Mouse (Mus musculus) gastrocnemius, postnatal 25 days (tissue): ENCODE measurements around the gene Selenom. TPM values are rescaled to one million over a fixed set of nuclear protein-coding genes. Genes with fewer than 3 reads are reported as not detected.

Source experiments
- DNase-seq: peaks from one replicate; pipeline ENCODE4 v3.0.0; 2022
- total RNA-seq, 2 experiments: library from RNA; stranded (reverse); gene quantifications; 1 replicate in 1 of 2; 2 replicates in 1 of 2; pipeline ENCODE4 v1.2.3; 2021

The Selenom gene
- total RNA-seq, 2 experiments from 2014 or later, result 15.1 to 19.6 TPM

DNA sequence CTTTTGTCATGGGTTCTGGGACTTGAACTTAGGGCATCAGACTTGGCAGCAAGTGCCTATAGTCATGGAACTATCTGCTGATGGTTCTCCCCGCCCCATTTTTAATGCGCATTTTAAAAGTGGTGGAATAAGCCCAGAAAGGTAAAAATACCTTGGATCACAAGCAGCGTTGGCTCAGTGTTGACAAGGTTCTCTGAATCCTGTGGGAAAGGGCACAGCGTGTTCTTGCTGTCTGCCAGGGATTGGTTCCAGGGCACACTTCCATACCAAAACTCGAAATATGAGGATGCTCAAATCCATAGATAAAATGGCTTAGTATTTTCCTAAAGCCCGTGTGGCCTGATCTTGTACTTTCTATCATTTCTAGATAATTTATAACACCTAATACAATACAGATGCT, 1.2 kb upstream of the Selenom start:
- DNase-seq, result no peak

DNA sequence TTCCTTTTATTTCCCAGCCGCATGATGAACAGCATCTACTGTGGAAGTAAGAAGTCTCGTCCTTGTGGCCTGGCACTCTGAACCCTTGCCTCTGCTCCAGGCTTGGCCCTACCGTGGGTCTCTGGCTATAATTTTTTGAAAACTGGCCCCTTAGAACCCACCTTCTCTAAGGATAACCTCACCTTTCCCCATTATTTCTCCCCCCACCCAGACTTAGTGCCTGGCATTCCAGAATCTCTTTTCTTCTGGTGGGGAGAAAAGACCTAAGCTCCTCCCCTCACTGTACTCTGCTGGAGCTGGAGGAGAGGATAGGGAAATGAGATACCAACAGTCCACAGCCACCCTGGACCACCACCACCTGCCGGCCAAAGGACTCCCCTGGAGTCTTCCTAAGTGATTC, 732 bp downstream of the Selenom start:
- no peak for DNase-seq

DNA sequence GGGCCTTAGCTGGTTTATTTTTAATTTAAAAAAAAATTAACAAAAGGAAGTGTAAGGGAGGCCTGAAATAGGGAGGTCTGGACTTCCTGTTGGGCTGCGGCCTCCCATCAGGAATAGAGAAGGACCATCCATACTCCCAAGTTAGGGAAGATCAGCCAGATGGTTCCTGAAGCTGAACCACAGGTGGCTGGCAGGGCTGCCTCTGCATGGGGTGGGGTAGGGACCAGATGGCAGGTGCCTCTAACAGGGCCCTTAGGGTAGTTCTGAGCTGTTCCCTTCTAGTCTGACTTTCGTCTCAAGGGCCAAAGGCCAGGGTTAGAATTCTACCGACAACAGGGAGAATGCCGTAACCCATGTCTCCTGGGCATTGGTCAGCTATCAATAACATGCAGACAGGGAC, 1.2 kb downstream of the Selenom start:
- DNase-seq, result no peak

GRCm38 (mm10) chr11:3516121-3516520, 1.6 kb downstream of the Selenom start:
- no peak for DNase-seq

DNA sequence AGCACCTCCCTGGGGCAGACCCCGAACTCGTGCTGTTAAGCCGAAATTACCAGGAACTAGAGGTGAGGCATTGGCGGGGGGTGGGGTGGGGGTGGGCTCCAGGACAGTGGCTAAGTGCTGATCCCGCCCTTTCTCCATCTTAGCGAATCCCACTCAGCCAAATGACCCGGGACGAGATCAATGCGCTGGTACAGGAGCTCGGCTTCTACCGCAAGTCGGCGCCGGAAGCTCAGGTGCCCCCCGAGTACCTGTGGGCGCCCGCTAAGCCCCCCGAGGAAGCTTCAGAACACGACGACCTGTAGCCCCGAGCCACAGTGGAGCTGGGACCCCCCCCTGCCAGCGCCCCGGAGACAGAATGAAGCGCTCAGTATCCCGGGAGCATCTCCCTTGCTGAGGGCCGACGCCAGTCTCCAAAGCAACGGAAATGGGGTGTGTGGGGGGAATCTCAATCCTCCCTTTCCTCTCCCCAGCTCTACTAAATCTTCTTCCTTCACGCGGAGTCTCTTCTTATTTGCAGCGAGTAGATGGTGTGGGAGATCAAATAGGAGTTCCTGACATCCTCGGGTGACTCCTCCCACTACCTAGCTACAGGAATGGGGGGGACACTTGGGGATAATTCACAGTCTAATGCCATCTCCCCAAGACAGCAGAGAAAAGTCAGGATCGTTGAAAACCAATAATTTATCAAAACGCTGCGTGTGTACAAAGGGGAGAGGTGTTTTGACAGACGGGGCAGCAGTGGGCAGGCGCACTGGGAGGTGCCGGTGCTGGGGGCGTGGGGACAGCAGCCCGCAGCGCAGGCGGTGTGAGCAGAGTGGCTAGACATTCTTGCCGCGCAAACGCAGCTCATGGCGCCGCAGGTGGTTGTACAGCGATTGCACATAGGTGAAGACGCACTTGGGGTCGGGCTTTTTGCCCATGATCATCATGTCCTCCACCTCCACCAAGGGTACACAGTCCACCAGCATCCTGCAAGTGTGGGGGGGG, 2.7 kb downstream of the Selenom start:
- DNase-seq, result no peak

GRCm38 (mm10) chr11:3517846-3518732, 3.6 kb downstream of the Selenom start:
- DNase-seq, result no peak

- DNase-seq, result no peak
Measured at GRCm38 (mm10) chr11:3519051-3519726, 4.7 kb downstream of the Selenom start.

DNA sequence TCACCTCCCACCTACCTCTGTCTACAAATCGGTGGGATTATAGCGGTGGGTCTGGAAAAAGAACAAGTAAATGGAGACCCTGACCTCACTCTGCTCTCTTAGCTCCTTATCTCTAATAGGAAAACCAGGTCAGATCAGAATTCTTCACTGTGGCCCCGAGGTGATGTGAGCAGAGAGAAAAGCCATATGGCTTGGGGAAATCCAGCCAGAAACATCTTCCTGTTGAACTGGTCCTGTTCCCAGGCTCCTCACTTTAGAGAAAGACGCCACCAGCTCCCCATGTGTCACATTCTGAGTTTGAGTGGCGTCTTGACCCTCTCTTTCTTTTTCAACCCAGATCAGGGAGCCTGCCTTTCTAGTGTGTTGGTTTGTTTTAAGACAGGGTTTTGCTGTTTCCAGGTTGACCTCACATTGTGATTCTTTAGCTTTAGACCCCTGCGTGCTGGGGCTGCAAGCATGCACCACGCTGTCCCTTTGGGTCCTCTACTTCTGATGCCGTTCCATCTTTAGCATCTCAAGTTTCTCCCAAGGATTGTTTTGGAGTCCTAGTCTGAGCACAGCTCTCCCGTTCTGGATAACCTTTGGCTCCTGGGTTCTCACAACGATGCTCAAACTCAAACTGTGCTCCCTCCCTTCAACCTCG, 5.4 kb downstream of the Selenom start:
- no peak for DNase-seq

- DNase-seq, result no peak
Measured at GRCm38 (mm10) chr11:3520919-3521318, 6.4 kb downstream of the Selenom start.

- no peak for DNase-seq
Measured at GRCm38 (mm10) chr11:3521339-3522224, 7.1 kb downstream of the Selenom start.

- DNase-seq, result no peak
Measured at GRCm38 (mm10) chr11:3522285-3523000, 8.0 kb downstream of the Selenom start.

DNA sequence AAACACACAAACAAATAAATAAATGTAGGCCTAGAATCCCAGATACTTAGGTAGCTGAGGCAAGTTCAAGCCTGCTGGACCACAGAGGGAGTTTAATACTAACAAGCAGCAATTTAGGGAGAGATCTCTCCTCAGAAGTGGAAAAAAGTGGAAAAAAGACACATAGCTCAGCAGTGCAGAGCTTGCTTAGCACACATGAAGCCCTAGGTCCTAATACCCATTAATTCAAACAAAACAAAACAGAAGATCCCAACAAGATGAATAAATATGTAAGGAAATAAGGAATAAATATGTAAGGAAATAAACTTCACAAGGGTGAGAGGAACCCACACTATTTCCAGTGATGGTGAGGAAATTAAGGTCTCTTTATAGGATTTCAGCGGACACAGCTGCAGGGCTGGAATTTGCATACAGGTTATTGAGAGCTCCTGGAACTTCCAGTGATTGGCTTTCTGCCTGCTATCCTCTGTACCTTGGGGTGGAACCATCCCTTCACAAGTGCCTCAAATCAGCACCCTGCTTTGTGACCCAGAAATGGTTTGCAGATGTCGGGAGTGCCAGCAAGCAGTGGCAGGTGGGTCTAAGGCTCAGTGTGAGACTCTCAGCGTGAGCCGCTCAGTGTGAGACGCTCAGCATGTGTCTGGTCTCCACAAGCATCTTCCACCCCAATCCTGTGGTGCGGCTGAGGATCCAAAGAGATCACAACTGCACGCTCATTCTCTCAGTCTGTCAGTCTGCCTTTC, 9.5 kb downstream of the Selenom start:
- no peak for DNase-seq

DNA sequence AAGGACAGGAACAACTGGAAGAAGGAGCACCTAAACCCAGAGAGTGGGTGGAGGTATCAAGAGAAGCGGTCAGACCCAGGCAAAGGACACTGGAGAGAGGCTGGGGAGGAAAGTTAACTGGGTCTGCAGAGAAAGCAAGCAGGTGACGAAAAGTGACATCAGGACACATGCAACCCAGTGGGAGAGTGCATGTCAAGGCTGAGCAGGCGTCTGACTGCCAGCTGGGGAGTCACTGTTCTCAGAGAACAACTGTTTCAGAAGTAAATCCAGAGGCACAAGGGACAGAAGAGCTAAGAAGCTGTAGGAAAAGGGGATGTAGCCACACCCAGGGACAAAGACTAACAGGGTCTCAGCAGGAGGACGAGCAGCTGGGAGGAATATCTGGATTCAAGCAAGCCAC, 11.1 kb downstream of the Selenom start:
- DNase-seq, result no peak

DNA sequence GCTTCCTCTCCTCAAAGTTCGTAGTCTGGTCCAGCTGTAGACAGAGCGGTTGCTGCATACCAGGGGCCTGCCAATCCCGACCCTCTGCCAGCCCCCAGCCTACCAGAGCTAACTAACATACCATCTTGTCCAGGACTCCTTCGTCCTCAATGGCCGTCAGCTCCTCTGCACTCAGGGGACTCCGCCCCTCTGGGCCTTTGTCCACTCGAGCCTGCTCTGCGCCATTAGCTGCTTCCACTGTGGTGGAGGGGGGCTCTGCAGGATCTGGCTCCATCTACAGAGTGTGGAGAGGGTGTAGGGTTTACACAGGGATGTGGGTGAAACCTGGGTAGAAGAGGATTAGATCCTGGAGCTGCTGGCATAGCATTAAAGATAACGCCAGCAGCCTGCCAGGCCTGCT, 11.7 kb downstream of the Selenom start:
- no peak for DNase-seq

GRCm38 (mm10) chr11:3526979-3527738, 12.7 kb downstream of the Selenom start:
- peak; percentile 85 for DNase-seq

- peak; percentile 77 for DNase-seq
Measured at GRCm38 (mm10) chr11:3527766-3528165, 13.3 kb downstream of the Selenom start.

DNA sequence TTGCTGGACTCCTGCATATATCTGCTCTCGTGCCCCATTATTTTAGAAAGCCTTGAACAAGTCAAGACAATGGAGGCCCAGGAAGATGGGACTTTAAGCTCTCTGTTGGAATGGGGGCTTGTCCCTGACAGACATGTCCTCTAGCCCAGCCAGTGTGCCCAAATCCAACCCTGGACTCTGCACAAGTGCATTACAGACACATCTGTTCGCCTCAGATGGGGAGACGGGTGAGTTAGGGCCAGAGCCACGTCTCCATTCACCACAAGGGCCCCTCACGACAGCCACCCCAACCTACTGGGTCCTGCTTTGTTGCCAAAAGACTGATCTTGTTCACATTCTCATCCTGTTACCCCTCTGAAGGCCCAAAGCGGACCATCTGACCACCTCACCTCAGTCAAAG, 13.7 kb downstream of the Selenom start:
- no peak for DNase-seq

GRCm38 (mm10) chr11:3529476-3530252, 15.2 kb downstream of the Selenom start:
- DNase-seq, result no peak
